Mouse (Mus musculus) hindbrain, embryonic 16.5 days (tissue): Measurements from ENCODE around the gene Neu3. TPM values are rescaled to one million over a fixed set of nuclear protein-coding genes. Genes with fewer than 3 reads are reported as not detected.

Experiments
- ATAC-seq: fragments of 200-750 bp; cut with Nextera tagmentation; 2 replicates; pipeline ENCODE4 v1.8.0; 2017; ENCODE audit warnings: moderate TSS enrichment, moderate library complexity
- H3K27ac ChIP-seq: fragments of 300-500 bp; sonication (generic); 2 replicates; pipeline ENCODE4 v1.5.1; 2014; ENCODE audit warnings: low read depth, mild to moderate bottlenecking, control low read depth, low read length, moderate library complexity
- H3K27me3 ChIP-seq: fragments of 300-500 bp; sonication (generic); replicated peaks from 2 replicates; pipeline ENCODE4 v1.6.1; 2014; ENCODE audit warnings: low read length; ENCODE audit not compliant: control insufficient read depth, insufficient read depth
- H3K36me3 ChIP-seq: fragments of 300-500 bp; sonication (generic); 2 replicates; pipeline ENCODE4 v1.6.1; 2014; ENCODE audit warnings: mild to moderate bottlenecking, low read length, moderate library complexity, mixed read lengths; ENCODE audit not compliant: control insufficient read depth, insufficient read depth
- H3K4me1 ChIP-seq: fragments of 300-500 bp; sonication (generic); 2 replicates; pipeline ENCODE4 v1.6.1; 2014; ENCODE audit warnings: low read depth, low read length; ENCODE audit not compliant: control insufficient read depth, insufficient read depth
- H3K4me2 ChIP-seq: fragments of 300-500 bp; sonication (generic); 2 replicates; pipeline ENCODE4 v1.6.1; 2014; ENCODE audit warnings: mild to moderate bottlenecking, low read length, control low read depth, moderate library complexity
- H3K4me3 ChIP-seq: fragments of 300-500 bp; sonication (generic); 2 replicates; pipeline ENCODE4 v1.5.1; 2014; ENCODE audit warnings: mild to moderate bottlenecking, low read length, control low read depth, moderate library complexity
- H3K9ac ChIP-seq: fragments of 300-500 bp; sonication (generic); 2 replicates; pipeline ENCODE4 v1.6.1; 2014; ENCODE audit warnings: low read depth, mild to moderate bottlenecking, control low read depth, low read length, moderate library complexity
- H3K9me3 ChIP-seq: fragments of 300-500 bp; sonication (generic); 2 replicates; pipeline ENCODE4 v1.6.1; 2014; ENCODE audit warnings: mild to moderate bottlenecking, low read length, moderate library complexity; ENCODE audit not compliant: control insufficient read depth
- WGBS: fragments of 180-500 bp; shearing (Covaris S2); extraction: QIAGEN DNeasy Blood & Tissue Kit; methylation state at CpG from one replicate; pipeline ENCODE4 v1.1.7; 2014; 5-methylcytosine and 5-hydroxymethylcytosine counted together
- polyA plus RNA-seq: library from polyadenylated mRNA; unstranded; fragments of >200 nt; fragmentation: Nextera tagmentation; extraction: Ambion mirVana; gene quantifications from 2 replicates; pipeline ENCODE4 v1.2.1, GENCODE M21; 2015

The Neu3 gene
- polyA plus RNA-seq, 1 experiment from 2014 or later = 2.8 TPM

DNA sequence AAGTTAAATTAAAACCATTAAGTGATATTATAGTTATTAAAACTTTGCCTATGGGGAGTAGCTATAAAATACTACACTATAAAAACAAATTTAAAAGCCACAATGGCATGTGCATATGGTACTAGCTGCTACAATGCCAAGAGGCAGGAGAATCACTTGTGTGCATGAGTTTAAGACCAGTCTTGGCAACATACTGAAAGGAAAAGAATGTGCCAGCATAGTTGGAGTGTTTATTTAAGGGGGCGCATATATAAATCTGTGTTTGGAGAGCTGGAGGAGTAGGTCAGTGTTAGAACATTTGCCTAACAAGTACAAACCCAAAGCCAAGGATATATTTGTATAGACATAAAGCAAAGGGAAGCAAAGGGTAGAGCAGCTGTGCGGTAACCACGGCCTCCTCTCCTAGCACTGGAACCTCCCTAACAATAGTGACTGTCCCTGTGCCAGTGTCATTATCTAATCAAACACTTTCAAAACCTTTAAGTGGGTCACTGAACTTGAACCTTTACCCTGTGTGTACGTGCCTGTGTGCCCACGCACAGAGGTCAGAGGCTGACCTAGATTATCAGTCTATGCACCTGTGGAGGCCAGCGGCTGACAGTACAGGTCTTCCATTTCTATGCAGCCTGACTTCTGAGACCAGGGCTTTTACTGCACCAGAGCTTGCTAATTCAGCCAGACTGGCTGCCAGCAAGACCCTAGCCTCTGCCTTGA, 9.3 kb upstream of the Neu3 start:
- Histone ChIP-seq H3K36me3 (peaks cover 22% of the 10 kb centered on the region), H3K27me3 (no peaks in the 10 kb centered on the region), H3K4me1 (no peaks in the 10 kb centered on the region), H3K9ac (no peak overlapping the region), H3K27ac (no peak overlapping the region), H3K4me3 (no peak overlapping the region), H3K9me3 (no peaks in the 10 kb centered on the region), H3K4me2 (no peak overlapping the region)
- ATAC-seq = no peak
- WGBS = 86% methylated on average over 6 of the region's 6 CpGs

DNA sequence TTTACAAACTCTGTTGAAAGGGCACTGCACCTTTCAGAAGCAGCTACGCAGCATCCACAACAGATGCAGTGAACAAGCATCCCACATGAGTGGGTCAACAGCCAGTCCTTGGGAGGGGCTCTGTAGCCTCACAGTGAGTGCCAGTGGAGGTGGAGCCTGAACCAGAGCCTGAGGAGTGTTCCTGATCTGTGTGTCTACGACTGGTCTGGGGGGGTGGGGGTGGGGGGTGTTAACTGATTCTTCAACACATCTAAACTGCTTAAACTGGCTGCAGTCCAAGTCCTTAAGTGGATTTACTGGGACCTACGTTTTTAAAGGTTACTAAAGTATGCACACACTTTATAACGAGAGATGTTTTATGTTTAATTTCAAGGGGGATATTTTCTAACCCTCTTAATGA, 8.6 kb upstream of the Neu3 start:
- WGBS = 65% methylated on average over 4 of the region's 4 CpGs
- H3K9ac ChIP-seq = no peak overlapping the region
- H3K4me3 ChIP-seq = no peak overlapping the region
- no peaks in the 10 kb centered on the region for H3K9me3 ChIP-seq
- peaks cover 19% of the 10 kb centered on the region for H3K36me3 ChIP-seq
- ATAC-seq = no peak
- no peak overlapping the region for H3K4me2 ChIP-seq
- no peaks in the 10 kb centered on the region for H3K4me1 ChIP-seq
- H3K27me3 ChIP-seq = no peaks in the 10 kb centered on the region
- H3K27ac ChIP-seq = no peak overlapping the region

DNA sequence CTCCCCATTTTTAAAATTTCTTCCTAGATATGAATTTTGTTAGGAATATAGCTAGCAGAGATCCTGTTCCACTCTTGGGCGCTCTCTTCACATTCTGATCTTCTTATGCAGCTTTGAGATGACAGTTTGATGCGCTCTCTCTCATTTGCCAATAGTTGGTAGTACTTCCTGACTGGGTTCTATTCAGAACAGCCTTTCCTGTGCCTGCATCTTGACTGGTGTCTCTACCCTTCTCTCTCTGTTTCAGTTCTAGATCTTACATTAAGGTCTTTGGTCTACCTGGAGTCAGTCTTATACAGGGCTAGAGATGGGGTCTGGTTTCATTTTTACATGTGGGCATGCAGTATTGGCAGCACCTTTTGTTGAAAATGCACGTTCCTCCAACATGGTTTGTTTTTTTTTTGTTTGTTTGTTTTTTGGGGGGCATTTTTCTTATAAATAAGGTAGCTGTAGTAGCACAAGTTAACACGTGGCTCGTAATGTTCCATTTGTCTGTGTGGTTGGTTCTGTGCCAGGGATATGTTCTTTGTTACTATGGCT, 6.2 kb upstream of the Neu3 start:
- H3K4me3 ChIP-seq = no peak overlapping the region
- H3K9me3 ChIP-seq = no peaks in the 10 kb centered on the region
- no peak overlapping the region for H3K27ac ChIP-seq
- no peak for ATAC-seq
- no peak overlapping the region for H3K4me2 ChIP-seq
- H3K36me3 ChIP-seq = peaks cover 9% of the 10 kb centered on the region
- no peak overlapping the region for H3K9ac ChIP-seq
- H3K4me1 ChIP-seq = no peaks in the 10 kb centered on the region
- H3K27me3 ChIP-seq = no peaks in the 10 kb centered on the region
- 90% methylated on average over 5 of the region's 5 CpGs for WGBS

DNA sequence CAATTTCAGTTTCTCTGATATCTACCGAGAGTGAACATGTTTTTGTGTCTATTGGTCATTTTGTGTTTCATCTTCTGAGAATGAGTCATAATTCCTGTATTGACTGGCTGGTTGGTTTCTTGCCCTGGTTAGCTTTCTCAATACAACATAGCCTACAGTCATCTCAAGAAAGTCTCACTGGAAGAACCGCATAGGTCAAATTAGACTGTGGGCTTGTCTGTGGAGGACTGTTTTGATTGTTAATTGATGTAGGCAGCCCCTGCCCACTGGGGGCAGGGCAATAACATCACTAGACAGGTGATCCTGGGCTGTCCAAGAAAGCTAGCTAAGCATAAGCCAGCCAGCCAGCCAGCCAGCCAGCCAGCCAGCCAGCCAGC, 5.6 kb upstream of the Neu3 start:
- no peaks in the 10 kb centered on the region for H3K4me1 ChIP-seq
- no peak for ATAC-seq
- H3K9ac ChIP-seq = no peak overlapping the region
- H3K4me2 ChIP-seq = no peak overlapping the region
- WGBS = 86% methylated on average over 2 of the region's 2 CpGs
- H3K27me3 ChIP-seq = no peaks in the 10 kb centered on the region
- H3K36me3 ChIP-seq = peaks cover 9% of the 10 kb centered on the region
- H3K27ac ChIP-seq = no peak overlapping the region
- no peak overlapping the region for H3K4me3 ChIP-seq
- H3K9me3 ChIP-seq = no peaks in the 10 kb centered on the region

DNA sequence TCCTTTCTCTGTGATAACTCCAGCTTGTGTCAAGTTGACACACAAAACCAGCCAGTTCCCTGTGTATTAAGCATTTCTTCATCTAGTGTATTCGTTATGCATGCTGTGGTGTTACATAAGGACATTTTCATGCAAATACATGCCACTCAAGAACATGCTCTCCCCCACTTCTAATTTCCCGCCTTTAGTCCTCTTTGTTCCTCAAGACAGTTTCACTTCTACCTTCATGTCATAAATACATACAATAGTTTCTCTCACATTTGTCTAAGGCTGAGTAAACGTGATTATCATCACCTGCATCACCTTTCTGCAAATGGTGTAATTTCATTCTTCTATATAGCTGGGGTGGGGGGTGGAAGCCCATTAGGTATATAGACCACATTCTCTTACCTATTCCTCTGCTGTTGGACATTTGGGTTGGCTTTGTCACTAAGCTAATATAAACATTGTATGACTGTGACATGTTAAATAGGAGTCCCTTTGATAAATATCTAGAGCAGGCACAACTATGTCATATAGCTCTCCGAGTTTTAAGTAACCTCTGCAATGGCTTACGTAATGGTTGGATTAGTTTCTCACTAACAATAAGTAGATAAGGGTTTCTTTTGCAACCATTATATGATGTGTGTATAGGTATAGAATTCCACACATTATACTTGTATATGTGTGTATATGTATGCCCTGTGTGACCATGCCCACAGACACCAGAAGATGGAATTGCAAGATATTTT, 5.1 kb upstream of the Neu3 start:
- H3K9ac ChIP-seq = no peak overlapping the region
- H3K4me3 ChIP-seq = no peak overlapping the region
- H3K27me3 ChIP-seq = no peaks in the 10 kb centered on the region
- H3K9me3 ChIP-seq = no peaks in the 10 kb centered on the region
- H3K36me3 ChIP-seq = peaks cover 4% of the 10 kb centered on the region
- no peaks in the 10 kb centered on the region for H3K4me1 ChIP-seq
- no peak for ATAC-seq
- H3K4me2 ChIP-seq = no peak overlapping the region
- no peak overlapping the region for H3K27ac ChIP-seq
- 90% methylated on average over 5 of the region's 5 CpGs for WGBS

DNA sequence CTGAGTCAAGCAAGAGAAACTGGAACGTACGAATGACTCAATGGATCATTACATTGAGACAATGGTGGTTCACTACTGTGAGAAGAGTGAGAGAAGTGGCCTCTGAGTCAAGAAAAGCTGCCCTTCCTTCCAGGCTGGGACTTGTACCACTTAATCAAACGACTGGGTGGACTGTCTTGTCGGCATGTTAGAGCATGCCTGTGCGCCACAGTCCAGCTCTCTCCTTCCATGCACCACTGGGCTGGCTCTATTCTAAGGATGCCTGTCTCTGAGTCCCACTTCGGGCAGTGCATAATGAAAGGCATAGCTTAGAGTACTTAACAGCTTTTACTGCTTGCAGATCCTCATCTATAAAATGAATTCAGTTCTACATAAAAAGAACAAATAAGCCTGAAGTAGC, 2.1 kb downstream of the Neu3 start:
- ATAC-seq = no peak
- no peaks in the 10 kb centered on the region for H3K36me3 ChIP-seq
- no peaks in the 10 kb centered on the region for H3K9me3 ChIP-seq
- H3K27ac ChIP-seq = no peak overlapping the region
- H3K9ac ChIP-seq = no peak overlapping the region
- H3K4me3 ChIP-seq = no peak overlapping the region
- no peak overlapping the region for H3K4me2 ChIP-seq
- no peaks in the 10 kb centered on the region for H3K27me3 ChIP-seq
- 52% methylated on average over 6 of the region's 6 CpGs for WGBS
- H3K4me1 ChIP-seq = peaks cover 3% of the 10 kb centered on the region; the same call in 1 of the 2 replicates

DNA sequence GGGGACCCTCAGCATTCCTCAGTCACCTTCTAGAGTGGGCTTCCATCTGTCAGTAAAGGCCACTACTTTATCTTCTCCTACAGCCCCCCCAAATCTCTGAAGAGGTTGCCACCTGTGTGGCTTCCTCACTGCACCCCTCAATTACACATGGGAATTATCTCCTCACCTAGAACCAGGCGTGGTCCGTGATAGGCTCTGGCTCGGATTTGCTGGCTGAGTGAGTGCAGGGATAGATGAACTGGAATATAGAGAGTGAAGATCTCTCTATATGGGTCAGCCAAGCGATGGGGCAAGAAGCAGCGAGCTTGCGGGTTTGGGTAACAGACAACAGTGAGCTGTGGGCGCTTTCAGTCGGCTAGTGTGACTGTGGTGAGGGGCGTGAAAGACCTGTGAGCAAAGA, 2.7 kb downstream of the Neu3 start:
- WGBS = 84% methylated on average over 9 of the region's 9 CpGs
- no peaks in the 10 kb centered on the region for H3K27me3 ChIP-seq
- no peak for ATAC-seq

DNA sequence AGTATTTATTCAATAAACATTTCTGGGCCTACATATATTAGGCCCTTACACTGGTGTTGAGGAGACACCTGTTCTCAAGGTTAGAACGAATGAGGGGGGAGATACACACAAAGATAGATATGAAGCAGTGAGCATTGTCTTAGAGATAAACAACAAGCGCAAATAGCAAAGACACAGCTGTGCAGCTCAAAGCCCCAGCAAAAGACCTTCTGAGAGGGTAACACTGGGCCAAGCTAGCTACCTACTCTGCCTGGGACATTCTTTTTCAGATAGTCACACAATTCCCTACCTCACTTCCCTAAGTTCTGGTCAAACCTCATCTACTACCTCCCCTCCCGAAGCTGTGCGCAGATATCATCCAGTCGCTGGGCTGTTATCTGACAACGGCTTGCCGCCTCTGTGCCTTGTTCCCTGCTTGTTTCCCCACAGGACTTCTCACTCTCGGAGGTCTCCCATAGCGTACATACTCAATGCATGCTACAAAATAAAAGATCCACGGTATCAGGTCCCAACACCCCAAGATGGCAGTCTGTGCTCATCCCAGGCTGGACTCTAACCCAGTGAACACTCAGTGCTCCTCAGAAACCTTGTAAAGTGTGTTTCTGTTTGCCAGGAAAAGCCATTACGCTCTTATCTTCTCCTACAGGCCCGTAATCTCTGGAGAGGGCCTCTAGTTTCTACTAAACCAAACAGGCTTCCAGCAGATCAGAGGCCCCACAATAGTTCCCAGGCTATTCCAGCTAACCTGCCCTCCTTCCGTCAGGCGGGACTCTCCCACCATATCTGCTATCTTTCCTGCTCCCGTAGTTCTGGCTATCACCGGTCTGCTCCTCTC, 3.4 kb downstream of the Neu3 start:
- no peak overlapping the region for H3K9ac ChIP-seq
- no peak overlapping the region for H3K27ac ChIP-seq
- no peak overlapping the region for H3K4me3 ChIP-seq
- H3K27me3 ChIP-seq = no peaks in the 10 kb centered on the region
- H3K4me2 ChIP-seq = no peak overlapping the region
- H3K36me3 ChIP-seq = no peaks in the 10 kb centered on the region
- H3K9me3 ChIP-seq = no peaks in the 10 kb centered on the region
- WGBS = 90% methylated on average over 16 of the region's 16 CpGs
- ATAC-seq = no peak
- H3K4me1 ChIP-seq = peaks cover 3% of the 10 kb centered on the region; the same call in 1 of the 2 replicates

More for the DNA sequence above, 2.7 kb downstream of the Neu3 start:
- Histone ChIP-seq H3K36me3 (no peaks in the 10 kb centered on the region), H3K9me3 (no peaks in the 10 kb centered on the region), H3K4me3 (no peak overlapping the region), H3K4me2 (no peak overlapping the region), H3K9ac (no peak overlapping the region), H3K4me1 (peaks cover 3% of the 10 kb centered on the region; the same call in 1 of the 2 replicates), H3K27ac (no peak overlapping the region)
